Mouse (Mus musculus): Measurements from ENCODE around the gene Dnajb2.
A peak's percentile ranks its signal among the peaks of the same experiment; 100 is the strongest.

- TF ChIP-seq CTCF (IDR thresholded peaks at IDR 0.05; ENCODE audit: low read depth, low read length): no peak
- 0 out of 2 replicates have a peak, but pooled peaks have one; percentile 15 for TF ChIP-seq POLR2A (IDR thresholded peaks at IDR 0.05; ENCODE audit: extremely low read depth, insufficient read depth, low read length)
Observed at GRCm38 (mm10) chr1:75216797-75217585, 19.2 kb upstream of the Dnajb2 start.
